Mouse (Mus musculus) CH12F3 (cell line): ENCODE data around the gene Abca7.

Experiments
- in situ Hi-C: fragments of 300-500 bp; cut with MboI; formaldehyde crosslinking; loops from 2 replicates; pipeline ENCODE4 v1.14.3; 2020; ENCODE audit warnings: low sequenced_read_pairs

The Abca7 gene

GRCm38 (mm10) chr10:79972831-79973230, 23.5 kb upstream of the Abca7 start:
- in situ Hi-C loops: no loop called here

- in situ Hi-C loops: no loop called here
Observed at GRCm38 (mm10) chr10:79974087-79974486, 22.2 kb upstream of the Abca7 start.

GRCm38 (mm10) chr10:79974668-79975067, 21.6 kb upstream of the Abca7 start:
- in situ Hi-C loops: no loop called here

- in situ Hi-C loops: no loop called here
Observed at GRCm38 (mm10) chr10:79976071-79976721, 20.1 kb upstream of the Abca7 start.

- in situ Hi-C loops: no loop called here
Observed at GRCm38 (mm10) chr10:79976722-79977107, 19.6 kb upstream of the Abca7 start.

- in situ Hi-C loops: no loop called here
Observed at GRCm38 (mm10) chr10:79977324-79977723, 19.0 kb upstream of the Abca7 start.

- in situ Hi-C loops: no loop called here
Observed at GRCm38 (mm10) chr10:79978061-79978460, 18.2 kb upstream of the Abca7 start.

GRCm38 (mm10) chr10:79979401-79980155, 16.7 kb upstream of the Abca7 start:
- in situ Hi-C loops: loop anchor here (10.0 kb wide), 1 partner anchor 165 kb away; the partner anchor contains the start of genes Cbarp and Midn

GRCm38 (mm10) chr10:79983205-79983604, 13.1 kb upstream of the Abca7 start:
- in situ Hi-C loops: loop anchor here (10.0 kb wide), 1 partner anchor 162 kb away; the partner anchor contains the start of genes Cbarp and Midn

- in situ Hi-C loops: loop anchor here (10.0 kb wide), 1 partner anchor 161 kb away; the partner anchor contains the start of genes Cbarp and Midn
Observed at GRCm38 (mm10) chr10:79983670-79984069, 12.6 kb upstream of the Abca7 start.

- in situ Hi-C loops: loop anchor here (10.0 kb wide), 1 partner anchor 160 kb away; the partner anchor contains the start of genes Cbarp and Midn
Observed at GRCm38 (mm10) chr10:79984195-79984816, 12.0 kb upstream of the Abca7 start, which contains the start of gene Tmem259. TSS of gene Tmem259 (minus strand) at chr10:79984330.

GRCm38 (mm10) chr10:79984871-79985270, 11.4 kb upstream of the Abca7 start:
- in situ Hi-C loops: loop anchor here (10.0 kb wide), 1 partner anchor 160 kb away; the partner anchor contains the start of genes Cbarp and Midn

- in situ Hi-C loops: loop anchor here (10.0 kb wide), 1 partner anchor 159 kb away; the partner anchor contains the start of genes Cbarp and Midn
Observed at GRCm38 (mm10) chr10:79985334-79986231, 10.7 kb upstream of the Abca7 start.

- in situ Hi-C loops: loop anchor here (10.0 kb wide), 1 partner anchor 158 kb away; the partner anchor contains the start of genes Cbarp and Midn
Observed at GRCm38 (mm10) chr10:79986232-79986878, 9.9 kb upstream of the Abca7 start.

GRCm38 (mm10) chr10:79986963-79987362, 9.3 kb upstream of the Abca7 start:
- in situ Hi-C loops: loop anchor here (10.0 kb wide), 1 partner anchor 158 kb away; the partner anchor contains the start of genes Cbarp and Midn

- in situ Hi-C loops: loop anchor here (10.0 kb wide), 1 partner anchor 157 kb away; the partner anchor contains the start of genes Cbarp and Midn
Observed at GRCm38 (mm10) chr10:79987771-79988505, 8.4 kb upstream of the Abca7 start.

- in situ Hi-C loops: loop anchor here (10.0 kb wide), 1 partner anchor 156 kb away; the partner anchor contains the start of genes Cbarp and Midn
Observed at GRCm38 (mm10) chr10:79988506-79989271, 7.6 kb upstream of the Abca7 start, which contains the start of gene Cnn2. TSS of gene Cnn2 (plus strand) at chr10:79988584.
